Mouse (Mus musculus) B cell, adult 62 days (primary cell): ENCODE data around the gene Ltb4r1. TPM values are rescaled to one million over a fixed set of nuclear protein-coding genes. Genes with fewer than 3 reads are reported as not detected.

Experiments used
- total RNA-seq: library from RNA; stranded (reverse); gene quantifications from 4 replicates; pipeline ENCODE4 v1.2.4, GENCODE M21; 2023

Gene Ltb4r1
- total RNA-seq: not detected in 4 replicates

DNA sequence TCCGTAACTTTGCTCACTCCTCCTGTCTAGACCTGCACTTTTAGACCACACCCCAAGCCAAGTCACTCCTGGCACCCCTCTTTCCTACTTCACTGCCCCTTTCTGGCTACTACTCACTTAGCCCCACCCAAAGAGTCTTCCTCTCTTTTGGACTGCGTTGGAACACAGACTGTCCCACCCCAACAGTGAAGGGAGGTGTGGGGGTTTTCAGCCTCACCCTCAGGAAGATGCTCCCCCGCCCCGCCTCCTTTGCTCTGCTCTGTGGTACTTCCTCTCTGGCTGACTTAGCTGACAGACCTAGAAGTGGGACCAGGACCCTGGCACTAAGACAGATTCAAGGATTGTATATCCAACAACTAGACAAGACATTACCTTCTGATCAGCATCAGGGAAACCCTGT lies at the start of gene Ltb4r1:
Ltb4r1 (plus strand) TSS at position 267 of the 400 bp plus-strand sequence.

DNA sequence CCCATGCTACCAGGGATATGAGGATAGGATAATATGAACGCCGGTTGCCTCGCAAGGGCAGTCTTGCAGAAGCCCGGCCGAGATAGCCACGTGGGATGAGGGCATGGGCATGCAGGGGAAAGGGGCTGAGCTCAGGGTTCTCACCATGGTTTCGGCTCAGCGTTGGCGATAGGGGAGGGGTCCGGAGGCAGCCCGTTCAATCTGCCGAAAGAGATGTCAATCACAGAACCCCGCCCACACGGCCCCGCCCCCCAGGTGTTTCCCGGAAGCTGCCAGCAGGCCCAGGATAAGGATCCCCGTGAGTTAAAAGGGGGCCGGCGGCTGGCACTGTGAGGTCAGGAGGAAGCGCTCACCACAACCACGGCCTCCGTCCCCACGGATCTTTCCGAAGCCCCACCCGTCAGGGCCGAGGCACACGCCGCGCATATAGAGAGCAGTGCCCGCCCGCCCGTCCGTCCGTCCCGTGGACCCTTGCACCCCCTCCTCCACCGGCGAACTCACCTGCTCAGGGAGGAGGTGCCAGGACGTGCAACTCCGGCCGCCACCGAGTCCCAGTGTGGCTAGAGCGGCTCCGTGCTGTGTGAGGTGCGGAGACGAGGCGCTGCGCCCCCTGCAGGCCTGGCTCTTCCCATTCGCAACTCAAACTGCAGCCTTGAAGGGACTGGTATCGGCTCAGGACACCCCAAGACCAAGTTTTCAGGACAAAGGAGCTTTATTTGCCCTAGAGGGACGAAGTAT lies 43.9 kb upstream of the Ltb4r1 start, which contains the start of gene Rabggta:
Rabggta (minus strand) TSS at position 564 of the 738 bp plus-strand sequence.

DNA sequence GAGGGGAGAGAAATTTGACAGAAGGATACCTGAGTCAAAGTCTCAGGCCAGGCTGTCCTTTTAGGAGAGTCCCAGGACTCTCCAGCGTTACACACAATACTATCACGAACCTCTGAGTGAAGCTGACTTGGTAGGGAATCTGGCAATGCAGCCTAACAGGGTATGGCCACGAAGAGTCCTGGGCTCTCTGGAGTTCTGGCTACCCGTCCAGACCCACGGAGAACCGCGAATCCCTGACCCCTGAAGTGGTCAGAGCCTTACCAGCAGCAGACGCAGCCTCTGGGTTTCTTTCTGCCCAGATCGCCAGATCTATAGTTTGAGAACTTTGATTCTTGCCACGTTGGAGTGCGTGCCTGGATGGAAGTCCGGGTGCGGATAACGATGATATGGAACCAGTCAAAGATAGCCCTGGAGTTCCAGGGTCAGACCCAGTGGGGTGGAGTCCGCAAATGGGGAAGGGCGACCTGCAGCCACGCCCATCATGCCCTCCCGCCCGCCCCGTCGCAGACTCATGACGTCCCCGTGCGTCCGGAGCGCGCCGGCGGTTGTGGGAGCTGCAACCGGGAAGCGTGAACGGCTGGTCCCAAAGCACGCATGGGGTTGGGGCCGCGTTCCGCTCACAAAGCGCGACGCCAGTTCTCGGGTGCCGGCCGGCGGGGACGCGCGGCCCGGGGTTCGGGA lies 20.4 kb upstream of the Ltb4r1 start, which contains the start of the genes Dhrs1 and Nop9:
Dhrs1 (minus strand) TSS at position 511 of the 681 bp plus-strand sequence.
Nop9 (plus strand) TSS at position 514 of the 681 bp plus-strand sequence.

DNA sequence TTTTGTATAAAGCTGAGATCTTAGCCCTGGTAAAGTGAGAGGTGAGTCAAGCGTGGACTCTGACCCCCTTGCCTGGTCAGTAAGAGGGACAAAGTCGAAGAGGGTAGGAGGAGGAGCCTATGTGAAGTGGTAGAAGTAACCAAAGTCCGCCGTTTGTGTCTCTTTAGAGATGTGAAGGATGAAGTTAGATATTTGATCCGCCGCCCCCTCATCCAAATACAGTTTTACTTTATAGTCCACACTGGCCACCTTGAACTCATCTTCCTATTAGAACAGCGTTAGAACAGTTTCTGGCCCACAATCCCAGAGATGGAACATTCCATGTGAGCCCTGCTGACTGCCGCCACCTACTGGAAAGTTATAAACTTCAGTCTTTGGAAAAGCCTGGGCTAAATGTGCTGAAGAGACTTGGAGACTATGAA lies 7.4 kb upstream of the Ltb4r1 start, which contains the start of gene Cideb:
Cideb (minus strand) TSS at position 96 of the 422 bp plus-strand sequence.

DNA sequence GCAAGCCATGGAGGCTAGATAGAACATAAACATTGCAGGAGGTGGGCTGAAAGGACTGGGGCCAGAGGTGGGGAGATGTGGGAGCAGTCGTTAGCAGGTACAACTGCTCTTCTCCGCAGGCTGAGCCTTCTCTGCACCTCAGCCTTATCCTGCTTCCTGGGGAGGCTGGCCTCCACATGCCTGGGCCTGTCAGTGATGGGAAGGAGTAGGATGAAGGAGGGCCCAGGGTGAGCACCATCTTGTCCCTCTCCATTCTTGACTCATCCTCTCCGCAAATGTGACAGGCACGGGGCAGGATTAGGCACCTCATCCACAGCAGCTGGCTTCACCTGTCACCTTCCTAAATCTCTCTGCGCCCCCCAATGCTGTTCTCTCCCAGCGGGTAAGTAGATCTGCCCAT lies 4.6 kb upstream of the Ltb4r1 start, which contains the start of gene Ltb4r2:
Ltb4r2 (plus strand) TSS at position 266 of the 400 bp plus-strand sequence.

DNA sequence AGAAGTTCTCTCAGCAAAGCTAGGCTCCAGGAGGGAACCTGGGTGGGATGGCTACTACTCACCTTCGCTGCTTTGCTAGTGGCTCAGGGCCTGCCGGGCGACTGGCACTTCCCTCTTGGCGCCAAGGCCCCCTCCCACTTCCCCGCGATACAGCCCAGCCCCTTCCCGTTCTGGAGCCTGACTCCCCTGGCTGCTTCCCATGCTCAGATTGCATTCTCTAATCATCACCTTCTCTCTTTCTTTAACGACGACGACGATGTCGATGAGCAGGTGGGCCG lies 18.1 kb downstream of the Ltb4r1 start, which contains the start of gene Adcy4:
Adcy4 (minus strand) TSS at position 138 of the 278 bp plus-strand sequence.

DNA sequence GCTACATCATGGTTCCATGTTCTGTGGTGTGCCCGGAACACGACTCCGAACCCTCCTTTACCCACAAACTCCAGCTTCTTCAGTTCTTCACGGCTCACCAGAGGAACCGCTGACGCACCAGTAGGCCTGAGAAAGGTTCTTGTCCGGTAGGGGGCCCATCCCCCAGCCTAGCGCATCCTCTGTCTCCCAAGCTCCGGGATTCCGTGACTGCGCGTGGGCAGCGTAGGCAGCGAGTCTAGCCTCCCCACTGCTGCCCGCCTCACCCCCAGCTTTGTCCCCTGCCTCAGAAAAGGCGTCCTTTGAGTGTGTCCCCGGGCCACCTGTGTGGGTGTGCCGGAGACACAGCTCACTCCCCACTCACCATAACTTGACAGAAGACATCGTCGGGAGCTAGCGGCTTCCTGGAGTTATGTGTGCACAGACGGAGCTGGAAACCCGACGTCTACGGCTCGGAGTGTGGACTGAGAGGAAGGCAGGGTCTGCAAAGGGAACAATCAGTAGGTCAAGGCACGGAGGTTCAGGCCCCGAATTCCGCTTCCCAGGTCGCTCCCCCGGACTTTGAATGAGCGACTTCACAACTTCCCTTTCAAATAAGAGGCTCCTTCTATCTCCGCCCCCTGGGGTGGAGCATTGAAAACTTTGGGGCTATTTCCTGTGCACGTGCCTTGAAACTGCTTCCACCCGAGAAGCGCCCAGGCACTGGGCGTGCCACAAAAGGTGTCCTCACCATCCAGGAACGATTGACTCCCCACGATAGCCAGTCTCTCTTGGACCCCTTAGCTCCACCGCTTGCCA lies 22.7 kb downstream of the Ltb4r1 start, which contains the start of gene Ripk3:
Ripk3 (minus strand) TSS at position 610 of the 795 bp plus-strand sequence.

Other genes starting within 250 kb of the Ltb4r1 start
- gene Nrl, start 241.0 kb upstream of the Ltb4r1 start, total RNA-seq: not detected in 4 replicates
- 43.4 to 51.1 TPM (median 49.0 TPM) in 4 replicates for gene Pck2, start 225.7 kb upstream of the Ltb4r1 start, total RNA-seq
- gene Dcaf11, start 206.0 kb upstream of the Ltb4r1 start, total RNA-seq: 84.9 to 91.3 TPM (median 86.3 TPM) in 4 replicates
- gene A730061H03Rik, start 205.6 kb upstream of the Ltb4r1 start, total RNA-seq: 6.2 to 9.8 TPM (median 7.2 TPM) in 4 replicates
- gene Fitm1, start 190.3 kb upstream of the Ltb4r1 start, total RNA-seq: not detected in 4 replicates
- 234 to 255 TPM (median 248 TPM) in 4 replicates for gene Psme1, start 187.8 kb upstream of the Ltb4r1 start, total RNA-seq
- 3.7 to 6.1 TPM (median 5.3 TPM) in 4 replicates for gene Emc9, start 180.7 kb upstream of the Ltb4r1 start, total RNA-seq
- 273 to 323 TPM (median 304 TPM) in 4 replicates for gene Psme2, start 174.8 kb upstream of the Ltb4r1 start, total RNA-seq
- gene Rnf31, start 174.3 kb upstream of the Ltb4r1 start, total RNA-seq: 94.6 to 97.8 TPM (median 96.3 TPM) in 4 replicates
- gene Irf9, start 162.4 kb upstream of the Ltb4r1 start, total RNA-seq: 83.5 to 105 TPM (median 99.2 TPM) in 4 replicates
- gene Rec8, start 147.9 kb upstream of the Ltb4r1 start, total RNA-seq: 0.79 to 1.5 TPM (median 1.0 TPM) in 4 replicates
- gene Ipo4, start 130.0 kb upstream of the Ltb4r1 start, total RNA-seq: 56.3 to 62.2 TPM (median 58.4 TPM) in 4 replicates
- 3.3 to 4.7 TPM (median 4.4 TPM) in 3 of 4 replicates, not detected in the other for gene Gm49378, start 128.1 kb upstream of the Ltb4r1 start, total RNA-seq
- gene Tm9sf1, start 122.2 kb upstream of the Ltb4r1 start, total RNA-seq: 38.2 to 51.1 TPM (median 44.8 TPM) in 4 replicates
- gene Tssk4, start 115.8 kb upstream of the Ltb4r1 start, total RNA-seq: 2.3 to 2.6 TPM (median 2.5 TPM) in 4 replicates
- gene Mdp1, start 105.5 kb upstream of the Ltb4r1 start, total RNA-seq: 42.5 to 45.6 TPM (median 42.9 TPM) in 4 replicates
- 18.2 to 28.2 TPM (median 22.1 TPM) in 4 replicates for gene Gmpr2, start 94.0 kb upstream of the Ltb4r1 start, total RNA-seq
- 168 to 193 TPM (median 180 TPM) in 4 replicates for gene Nedd8, start 93.8 kb upstream of the Ltb4r1 start, total RNA-seq
- gene Tinf2, start 84.1 kb upstream of the Ltb4r1 start, total RNA-seq: 164 to 172 TPM (median 166 TPM) in 4 replicates
- 1.2 to 2.3 TPM (median 1.8 TPM) in 4 replicates for gene Tgm1, start 52.0 kb upstream of the Ltb4r1 start, total RNA-seq
- gene Rabggta, start 43.7 kb upstream of the Ltb4r1 start, total RNA-seq: 78.7 to 86.9 TPM (median 83.5 TPM) in 4 replicates
- 29.7 to 33.0 TPM (median 31.4 TPM) in 4 replicates for gene Dhrs1, start 20.3 kb upstream of the Ltb4r1 start, total RNA-seq
- 29.6 to 35.0 TPM (median 33.4 TPM) in 4 replicates for gene Nop9, start 20.3 kb upstream of the Ltb4r1 start, total RNA-seq
- gene Cideb, start 7.5 kb upstream of the Ltb4r1 start, total RNA-seq: not detected in 4 replicates
- 0.19 to 0.83 TPM (median 0.33 TPM) in 4 replicates for gene Ltb4r2, start 4.5 kb upstream of the Ltb4r1 start, total RNA-seq
- gene Adcy4, start 18.1 kb downstream of the Ltb4r1 start, total RNA-seq: 0.53 to 1.6 TPM (median 0.60 TPM) in 3 of 4 replicates, not detected in the other
- 84.2 to 93.2 TPM (median 86.6 TPM) in 4 replicates for gene Ripk3, start 22.9 kb downstream of the Ltb4r1 start, total RNA-seq
- gene Nfatc4, start 57.2 kb downstream of the Ltb4r1 start, total RNA-seq: not detected in 4 replicates
- gene Nynrin, start 88.0 kb downstream of the Ltb4r1 start, total RNA-seq: 0.06 TPM in 1 of 4 replicates, not detected in the others
- not detected in 4 replicates for gene Cbln3, start 118.4 kb downstream of the Ltb4r1 start, total RNA-seq
- 101 TPM in 4 replicates for gene Khnyn, start 119.0 kb downstream of the Ltb4r1 start, total RNA-seq
- gene Sdr39u1, start 134.3 kb downstream of the Ltb4r1 start, total RNA-seq: 21.8 to 38.3 TPM (median 34.4 TPM) in 4 replicates
- not detected in 4 replicates for gene Cma1, start 178.7 kb downstream of the Ltb4r1 start, total RNA-seq
- not detected in 4 replicates for gene Cma2, start 185.0 kb downstream of the Ltb4r1 start, total RNA-seq